Mouse (Mus musculus) ES-E14 (cell line): ENCODE data around the gene Clec14a. TPM values are rescaled to one million over a fixed set of nuclear protein-coding genes. Genes with fewer than 3 reads are reported as not detected.

Source experiments
- DNase-seq: peaks from one replicate; pipeline ENCODE4 v3.0.0-alpha.2; 2013; ENCODE audit warnings: low read depth, low spot score
- H3K27ac ChIP-seq: 2 replicates; pipeline ENCODE4 v1.5.1; 2012; ENCODE audit warnings: low read depth, mild to moderate bottlenecking, low read length, moderate library complexity, mixed read lengths; ENCODE audit not compliant: poor library complexity, insufficient read depth, severe bottlenecking
- H3K36me3 ChIP-seq: 2 replicates; pipeline ENCODE4 v1.6.1; 2012; ENCODE audit warnings: mild to moderate bottlenecking, low read length, moderate library complexity, mixed read lengths; ENCODE audit not compliant: control insufficient read depth, poor library complexity, insufficient read depth, severe bottlenecking
- H3K4me1 ChIP-seq, 2 experiments: fragments of 150-350 bp in 1 of 2; sonication (generic) in 1 of 2; 2 replicates each; pipeline ENCODE4 v1.6.1; 2012; ENCODE audit warnings: low read length in 2 of 2, mild to moderate bottlenecking in 1 of 2, mixed read lengths in 1 of 2; ENCODE audit not compliant: control insufficient read depth in 2 of 2, insufficient read depth in 2 of 2, poor library complexity in 1 of 2
- H3K4me3 ChIP-seq, 2 experiments: fragments of 150-350 bp in 1 of 2; sonication (generic) in 1 of 2; 2 replicates each; pipeline ENCODE4 v1.5.1; 2012; ENCODE audit warnings: low read length in 2 of 2, low read depth in 1 of 2, mild to moderate bottlenecking in 1 of 2, mixed read lengths in 1 of 2; ENCODE audit not compliant: insufficient read depth in 1 of 2, poor library complexity in 1 of 2, severe bottlenecking in 1 of 2
- H3K9ac ChIP-seq: 2 replicates; pipeline ENCODE4 v1.6.1; 2012; ENCODE audit warnings: low read depth, mild to moderate bottlenecking, low read length, mixed read lengths; ENCODE audit not compliant: poor library complexity, insufficient read depth, severe bottlenecking
- H3K9me3 ChIP-seq: fragments of 150-350 bp; sonication (generic); 2 replicates; pipeline ENCODE4 v1.6.1; 2012; ENCODE audit warnings: low read depth, mild to moderate bottlenecking, low read length; ENCODE audit not compliant: control insufficient read depth, insufficient read depth
- CHD2 ChIP-seq: IDR thresholded peaks from 2 replicates; pipeline ENCODE4 v1.6.1; 2014; ENCODE audit warnings: mild to moderate bottlenecking, low read depth, low read length, inconsistent platforms
- HCFC1 ChIP-seq: IDR thresholded peaks from 2 replicates; pipeline ENCODE4 v1.6.1; 2012; ENCODE audit warnings: low read length, inconsistent platforms, borderline replicate concordance; ENCODE audit not compliant: insufficient read depth
- MAFK ChIP-seq: IDR thresholded peaks from 2 replicates; pipeline ENCODE4 v1.6.1; 2014; ENCODE audit warnings: mild to moderate bottlenecking, low read depth, low read length, inconsistent platforms; ENCODE audit not compliant: insufficient read depth
- ZC3H11A ChIP-seq: IDR thresholded peaks from 2 replicates; pipeline ENCODE4 v1.6.1; 2012; ENCODE audit warnings: low read depth, mild to moderate bottlenecking, inconsistent platforms, low read length, borderline replicate concordance
- ZNF384 ChIP-seq: IDR thresholded peaks from 2 replicates; pipeline ENCODE4 v1.6.1; 2012; ENCODE audit warnings: low read depth, low read length, inconsistent platforms
- in situ Hi-C, 2 experiments: fragments of 600-800 bp; cut with MboI; formaldehyde crosslinking; loops; one replicate each; pipeline ENCODE4 v1.15.1; 2025; ENCODE audit warnings: low sequenced_read_pairs in 2 of 2, inconsistent platforms in 1 of 2; ENCODE audit not compliant: unreplicated experiment in 2 of 2
- total RNA-seq: library from RNA; depleted of rRNA; stranded (reverse); fragments of 300-350 nt; gene quantifications from 2 replicates; pipeline ENCODE4 v1.2.3, GENCODE M21; 2012

Gene Clec14a
- total RNA-seq, 1 experiment: 0.18 TPM

GRCm38 (mm10) chr12:58285912-58286311 is 16.8 kb upstream of the Clec14a start:
- no peaks in the 10 kb centered on the region for H3K4me1 ChIP-seq
- H3K9ac ChIP-seq: no peak overlapping the region
- TF ChIP-seq HCFC1 (no peak), ZC3H11A (no peak)
- in situ Hi-C loops: no loop called here
- DNase-seq: no peak
- no peak overlapping the region for H3K27ac ChIP-seq
- H3K9me3 ChIP-seq: no peaks in the 10 kb centered on the region
- no peak overlapping the region for H3K4me3 ChIP-seq
- no peaks in the 10 kb centered on the region for H3K36me3 ChIP-seq

- H3K4me1 ChIP-seq: peaks cover 0 to 2% of the 10 kb centered on the region in 2 experiments; a peak in 1 of 4 replicates
- in situ Hi-C loops: no loop called here
- TF ChIP-seq MAFK (no peak), CHD2 (no peak), HCFC1 (no peak), ZNF384 (no peak), ZC3H11A (no peak)
Measured at GRCm38 (mm10) chr12:58270520-58270919, 1.4 kb upstream of the Clec14a start.

GRCm38 (mm10) chr12:58269505-58269904 is 415 bp upstream of the Clec14a start:
- Histone ChIP-seq H3K9me3 (no peaks in the 10 kb centered on the region), H3K4me1 (peaks cover 0 to 2% of the 10 kb centered on the region in 2 experiments; a peak in 1 of 4 replicates), H3K27ac (no peak overlapping the region), H3K36me3 (no peaks in the 10 kb centered on the region), H3K9ac (no peak overlapping the region), H3K4me3 (no peak overlapping the region)
- no peak for DNase-seq
- TF ChIP-seq MAFK: no peak
- TF ChIP-seq ZC3H11A: no peak
- TF ChIP-seq HCFC1: no peak
- TF ChIP-seq ZNF384: no peak
- TF ChIP-seq CHD2: no peak
- in situ Hi-C loops: no loop called here

More at GRCm38 (mm10) chr12:58270520-58270919, 1.4 kb upstream of the Clec14a start:
- H3K4me3 ChIP-seq: no peak overlapping the region
- H3K9me3 ChIP-seq: no peaks in the 10 kb centered on the region
- no peak for DNase-seq
- H3K36me3 ChIP-seq: no peaks in the 10 kb centered on the region
- H3K27ac ChIP-seq: no peak overlapping the region
- H3K9ac ChIP-seq: no peak overlapping the region

- no peak overlapping the region for H3K27ac ChIP-seq
- in situ Hi-C loops: no loop called here
- no peaks in the 10 kb centered on the region for H3K9me3 ChIP-seq
- DNase-seq: no peak
- peaks cover 0 to 2% of the 10 kb centered on the region in 2 experiments; a peak in 1 of 4 replicates for H3K4me1 ChIP-seq
- H3K4me3 ChIP-seq: peak overlapping the region; percentile 21 to 55
- H3K9ac ChIP-seq: no peak overlapping the region
- no peaks in the 10 kb centered on the region for H3K36me3 ChIP-seq
- no peak for TF ChIP-seq CHD2
Measured at GRCm38 (mm10) chr12:58268186-58268562, 916 bp downstream of the Clec14a start.

GRCm38 (mm10) chr12:58267779-58268178 is 1.3 kb downstream of the Clec14a start:
- no peak for TF ChIP-seq MAFK
- no peak for TF ChIP-seq CHD2
- no peak for TF ChIP-seq HCFC1
- TF ChIP-seq ZC3H11A: no peak
- TF ChIP-seq ZNF384: no peak
- Histone ChIP-seq H3K27ac (no peak overlapping the region), H3K9ac (no peak overlapping the region), H3K36me3 (no peaks in the 10 kb centered on the region), H3K9me3 (no peaks in the 10 kb centered on the region), H3K4me3 (peak overlapping the region; percentile 21 to 55), H3K4me1 (peaks cover 0 to 2% of the 10 kb centered on the region in 2 experiments; a peak in 1 of 4 replicates)
- no peak for DNase-seq
- in situ Hi-C loops: no loop called here
